Mouse (Mus musculus): ENCODE data around the gene Rbfox1. TPM values are rescaled to one million over a fixed set of nuclear protein-coding genes. Genes with fewer than 3 reads are reported as not detected.

Rbfox1 gene
- polyA plus RNA-seq, 1 experiment = 1.5 TPM

- H3K4me3 ChIP-seq (ENCODE audit: insufficient read depth, low read depth, low read length) = no peak overlapping the region
Observed at GRCm38 (mm10) chr16:6430981-6431380, 545.8 kb downstream of the Rbfox1 start.

GRCm38 (mm10) chr16:6436445-6436844, 551.3 kb downstream of the Rbfox1 start:
- H3K4me1 ChIP-seq (ENCODE audit: control insufficient read depth, insufficient read depth, insufficient read length, low read length) = no peaks in the 10 kb centered on the region
- H3K27ac ChIP-seq (replicated peaks; ENCODE audit: low read depth, low read length) = no peak overlapping the region
- no peak overlapping the region for H3K4me3 ChIP-seq (ENCODE audit: insufficient read depth, low read depth, low read length)

More at GRCm38 (mm10) chr16:6430981-6431380, 545.8 kb downstream of the Rbfox1 start:
- no peaks in the 10 kb centered on the region for H3K4me1 ChIP-seq (ENCODE audit: control insufficient read depth, insufficient read depth, insufficient read length, low read length)
- no peak overlapping the region for H3K27ac ChIP-seq (replicated peaks; ENCODE audit: low read depth, low read length)

- Histone ChIP-seq H3K27ac (replicated peaks; ENCODE audit: low read depth, low read length) (no peak overlapping the region), H3K4me3 (ENCODE audit: insufficient read depth, low read depth, low read length) (no peak overlapping the region), H3K4me1 (ENCODE audit: control insufficient read depth, insufficient read depth, insufficient read length, low read length) (no peaks in the 10 kb centered on the region)
Observed at GRCm38 (mm10) chr16:6448250-6448649, 563.1 kb downstream of the Rbfox1 start.

GRCm38 (mm10) chr16:6455349-6455748, 570.2 kb downstream of the Rbfox1 start:
- H3K27ac ChIP-seq (replicated peaks; ENCODE audit: low read depth, low read length) = no peak overlapping the region
- H3K4me1 ChIP-seq (ENCODE audit: control insufficient read depth, insufficient read depth, insufficient read length, low read length) = no peaks in the 10 kb centered on the region
- H3K4me3 ChIP-seq (ENCODE audit: insufficient read depth, low read depth, low read length) = no peak overlapping the region

- H3K4me1 ChIP-seq (ENCODE audit: control insufficient read depth, insufficient read depth, insufficient read length, low read length) = no peaks in the 10 kb centered on the region
- H3K27ac ChIP-seq (replicated peaks; ENCODE audit: low read depth, low read length) = no peak overlapping the region
- no peak overlapping the region for H3K4me3 ChIP-seq (ENCODE audit: insufficient read depth, low read depth, low read length)
Observed at GRCm38 (mm10) chr16:6479094-6479590, 594.0 kb downstream of the Rbfox1 start.

- Histone ChIP-seq H3K4me1 (ENCODE audit: control insufficient read depth, insufficient read depth, insufficient read length, low read length) (no peaks in the 10 kb centered on the region), H3K4me3 (ENCODE audit: insufficient read depth, low read depth, low read length) (no peak overlapping the region), H3K27ac (replicated peaks; ENCODE audit: low read depth, low read length) (no peak overlapping the region)
Observed at GRCm38 (mm10) chr16:6479616-6480410, 594.7 kb downstream of the Rbfox1 start.

GRCm38 (mm10) chr16:6480411-6480728, 595.2 kb downstream of the Rbfox1 start:
- no peaks in the 10 kb centered on the region for H3K4me1 ChIP-seq (ENCODE audit: control insufficient read depth, insufficient read depth, insufficient read length, low read length)
- H3K27ac ChIP-seq (replicated peaks; ENCODE audit: low read depth, low read length) = no peak overlapping the region
- no peak overlapping the region for H3K4me3 ChIP-seq (ENCODE audit: insufficient read depth, low read depth, low read length)

- Histone ChIP-seq H3K4me1 (ENCODE audit: control insufficient read depth, insufficient read depth, insufficient read length, low read length) (no peaks in the 10 kb centered on the region), H3K27ac (replicated peaks; ENCODE audit: low read depth, low read length) (no peak overlapping the region), H3K4me3 (ENCODE audit: insufficient read depth, low read depth, low read length) (no peak overlapping the region)
Observed at GRCm38 (mm10) chr16:6483628-6484027, 598.5 kb downstream of the Rbfox1 start.

- H3K27ac ChIP-seq (replicated peaks; ENCODE audit: low read depth, low read length) = no peak overlapping the region
- no peak overlapping the region for H3K4me3 ChIP-seq (ENCODE audit: insufficient read depth, low read depth, low read length)
- H3K4me1 ChIP-seq (ENCODE audit: control insufficient read depth, insufficient read depth, insufficient read length, low read length) = no peaks in the 10 kb centered on the region
Observed at GRCm38 (mm10) chr16:6485631-6486030, 600.5 kb downstream of the Rbfox1 start.

GRCm38 (mm10) chr16:6502219-6502618, 617.1 kb downstream of the Rbfox1 start:
- H3K4me3 ChIP-seq (ENCODE audit: insufficient read depth, low read depth, low read length) = no peak overlapping the region
- H3K27ac ChIP-seq (replicated peaks; ENCODE audit: low read depth, low read length) = no peak overlapping the region
- H3K4me1 ChIP-seq (ENCODE audit: control insufficient read depth, insufficient read depth, insufficient read length, low read length) = no peaks in the 10 kb centered on the region

- no peak overlapping the region for H3K27ac ChIP-seq (replicated peaks; ENCODE audit: low read depth, low read length)
- H3K4me3 ChIP-seq (ENCODE audit: insufficient read depth, low read depth, low read length) = no peak overlapping the region
- H3K4me1 ChIP-seq (ENCODE audit: control insufficient read depth, insufficient read depth, insufficient read length, low read length) = no peaks in the 10 kb centered on the region
Observed at GRCm38 (mm10) chr16:6503573-6504331, 618.6 kb downstream of the Rbfox1 start.

- Histone ChIP-seq H3K27ac (replicated peaks; ENCODE audit: low read depth, low read length) (no peak overlapping the region), H3K4me1 (ENCODE audit: control insufficient read depth, insufficient read depth, insufficient read length, low read length) (no peaks in the 10 kb centered on the region), H3K4me3 (ENCODE audit: insufficient read depth, low read depth, low read length) (no peak overlapping the region)
Observed at GRCm38 (mm10) chr16:6508924-6509323, 623.8 kb downstream of the Rbfox1 start.

- Histone ChIP-seq H3K4me1 (ENCODE audit: control insufficient read depth, insufficient read depth, insufficient read length, low read length) (no peaks in the 10 kb centered on the region), H3K27ac (replicated peaks; ENCODE audit: low read depth, low read length) (no peak overlapping the region), H3K4me3 (ENCODE audit: insufficient read depth, low read depth, low read length) (no peak overlapping the region)
Observed at GRCm38 (mm10) chr16:6519474-6519873, 634.3 kb downstream of the Rbfox1 start.

- Histone ChIP-seq H3K4me3 (ENCODE audit: insufficient read depth, low read depth, low read length) (no peak overlapping the region), H3K4me1 (ENCODE audit: control insufficient read depth, insufficient read depth, insufficient read length, low read length) (no peaks in the 10 kb centered on the region), H3K27ac (replicated peaks; ENCODE audit: low read depth, low read length) (no peak overlapping the region)
Observed at GRCm38 (mm10) chr16:6525507-6526170, 640.5 kb downstream of the Rbfox1 start.

- H3K4me3 ChIP-seq (ENCODE audit: insufficient read depth, low read depth, low read length) = no peak overlapping the region
- no peaks in the 10 kb centered on the region for H3K4me1 ChIP-seq (ENCODE audit: control insufficient read depth, insufficient read depth, insufficient read length, low read length)
- no peak overlapping the region for H3K27ac ChIP-seq (replicated peaks; ENCODE audit: low read depth, low read length)
Observed at GRCm38 (mm10) chr16:6531459-6531858, 646.3 kb downstream of the Rbfox1 start.

All from brown adipose tissue, adult 24 weeks (tissue).